Mouse (Mus musculus) naive thymus-derived CD4-positive, alpha-beta T cell, adult 2 months (primary cell): ENCODE results near the gene Gm49711.

Source experiments
- DNase-seq: peaks from one replicate; pipeline ENCODE4 v3.0.0-alpha.2; 2011; ENCODE audit warnings: low read depth

The Gm49711 gene

GRCm38 (mm10) chr16:92120899-92121531, 62.9 kb downstream of the Gm49711 start:
- DNase-seq = no peak

- DNase-seq = no peak
Observed at GRCm38 (mm10) chr16:92127226-92127625, 69.1 kb downstream of the Gm49711 start.

- DNase-seq = no peak
Observed at GRCm38 (mm10) chr16:92127666-92128065, 69.5 kb downstream of the Gm49711 start.

- DNase-seq = no peak
Observed at GRCm38 (mm10) chr16:92129843-92130242, 71.7 kb downstream of the Gm49711 start.

GRCm38 (mm10) chr16:92132511-92132910, 74.4 kb downstream of the Gm49711 start:
- no peak for DNase-seq

- DNase-seq = no peak
Observed at GRCm38 (mm10) chr16:92134148-92134764, 76.1 kb downstream of the Gm49711 start.

- DNase-seq = no peak
Observed at GRCm38 (mm10) chr16:92136275-92136674, 78.2 kb downstream of the Gm49711 start.

GRCm38 (mm10) chr16:92139386-92140261, 81.5 kb downstream of the Gm49711 start:
- no peak for DNase-seq

GRCm38 (mm10) chr16:92140328-92140727, 82.2 kb downstream of the Gm49711 start:
- DNase-seq = no peak

GRCm38 (mm10) chr16:92141021-92141420, 82.9 kb downstream of the Gm49711 start:
- no peak for DNase-seq

GRCm38 (mm10) chr16:92142426-92143012, 84.4 kb downstream of the Gm49711 start:
- no peak for DNase-seq

GRCm38 (mm10) chr16:92147631-92148366, 89.7 kb downstream of the Gm49711 start:
- DNase-seq = no peak

- no peak for DNase-seq
Observed at GRCm38 (mm10) chr16:92148367-92148728, 90.2 kb downstream of the Gm49711 start.

- DNase-seq = no peak
Observed at GRCm38 (mm10) chr16:92150975-92151374, 92.9 kb downstream of the Gm49711 start.

- no peak for DNase-seq
Observed at GRCm38 (mm10) chr16:92158021-92158455, 99.9 kb downstream of the Gm49711 start.

- no peak for DNase-seq
Observed at GRCm38 (mm10) chr16:92158461-92159091, 100.5 kb downstream of the Gm49711 start.

GRCm38 (mm10) chr16:92159114-92159513, 101.0 kb downstream of the Gm49711 start:
- no peak for DNase-seq

GRCm38 (mm10) chr16:92162289-92162688, 104.2 kb downstream of the Gm49711 start:
- DNase-seq = no peak

- no peak for DNase-seq
Observed at GRCm38 (mm10) chr16:92163545-92163944, 105.4 kb downstream of the Gm49711 start.

- no peak for DNase-seq
Observed at GRCm38 (mm10) chr16:92176052-92176451, 117.9 kb downstream of the Gm49711 start.

- no peak for DNase-seq
Observed at GRCm38 (mm10) chr16:92177718-92178117, 119.6 kb downstream of the Gm49711 start.
